Comparison of ENCODE assay signal across 8 mouse cellular contexts in the genomic region with DNA sequence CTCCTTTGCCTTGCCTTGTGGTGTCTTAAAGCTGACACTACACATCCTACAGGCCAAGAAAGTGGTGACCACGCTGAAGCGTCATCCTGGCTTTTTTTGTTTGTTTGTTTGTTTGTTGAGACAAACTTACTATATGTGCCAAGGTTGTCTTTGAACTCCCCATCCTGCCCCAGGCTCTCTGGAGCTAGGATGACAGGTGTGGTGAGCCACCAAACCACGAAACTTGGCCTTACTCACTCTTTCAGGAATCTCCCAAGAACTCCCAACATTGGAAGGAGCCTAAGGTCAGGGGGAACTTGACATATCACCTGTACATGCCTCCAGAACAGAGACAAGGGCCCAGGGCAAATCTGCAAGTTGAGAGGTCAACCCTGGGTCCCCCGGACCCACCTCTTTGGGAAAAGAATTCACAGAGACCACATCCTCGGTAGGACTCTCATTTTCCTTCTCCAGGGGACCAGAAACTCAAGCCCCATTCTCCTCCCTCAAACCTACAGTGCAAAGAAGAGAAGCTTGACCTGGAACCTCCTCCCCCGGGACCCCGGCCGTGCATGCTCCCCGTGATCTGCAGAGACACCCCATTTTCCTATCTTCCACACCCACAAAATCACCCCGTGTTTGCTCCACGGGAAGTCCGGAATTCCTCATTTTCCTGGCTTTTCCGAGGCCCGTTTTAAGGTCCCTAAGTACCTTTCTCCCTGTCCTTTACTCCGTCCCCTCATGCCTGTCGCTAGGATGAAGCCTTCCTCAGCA. TPM values are rescaled to one million over a fixed set of nuclear protein-coding genes. Genes with fewer than 3 reads are reported as not detected.
DNase-seq lines count a peak whose midpoint lies in the region; ATAC-seq and TF ChIP-seq lines count a peak whose summit lies in the region.

No protein-coding gene starts in this region.

- H3K79me2 ChIP-seq in C2C12 (ENCODE audit: control insufficient read depth, insufficient read depth): no peaks in the 10 kb centered on the region

- no peaks in the 10 kb centered on the region for H3K9me3 ChIP-seq in forebrain, embryonic 13.5 days (replicated peaks)
- no peaks in the 10 kb centered on the region for H3K9me3 ChIP-seq in liver, embryonic 13.5 days (replicated peaks)

- no peak overlapping the region for H3ac ChIP-seq in C2C12 (ENCODE audit: control insufficient read depth, insufficient read length, low read depth)

- no peaks in the 10 kb centered on the region for H3K27me3 ChIP-seq in C2C12 (ENCODE audit: control insufficient read depth, insufficient read depth, insufficient read length)
- H3K27me3 ChIP-seq in forebrain, embryonic 13.5 days: 0 out of 2 replicates have a peak, but pooled peaks cover 6% of the 10 kb centered on the region
- peaks cover 21% of the 10 kb centered on the region; the same call in 1 of the 2 replicates for H3K27me3 ChIP-seq in liver, embryonic 13.5 days

- no peaks in the 10 kb centered on the region for H3K79me3 ChIP-seq in C2C12 (ENCODE audit: low read depth)

- WGBS in forebrain, embryonic 13.5 days: 32% methylated on average over 16 of the region's 16 CpGs
- 39% methylated on average over 16 of the region's 16 CpGs for WGBS in liver, embryonic 13.5 days (ENCODE audit: insufficient replicate concordance)

- peaks cover 37% of the 10 kb centered on the region for H3K4me1 ChIP-seq in forebrain, embryonic 13.5 days
- peaks cover 23% of the 10 kb centered on the region for H3K4me1 ChIP-seq in liver, embryonic 13.5 days (replicated peaks)

- H3K4me3 ChIP-seq in gastrocnemius, adult 2 months: peak overlapping the region; percentile 73
- H3K4me3 ChIP-seq in C2C12 (ENCODE audit: insufficient read depth, poor library complexity, severe bottlenecking): no peak overlapping the region
- peak overlapping the region; percentile 48 for H3K4me3 ChIP-seq in forebrain, embryonic 13.5 days
- peak overlapping the region; percentile 47 for H3K4me3 ChIP-seq in liver, embryonic 13.5 days (replicated peaks)

- DNase-seq in gastrocnemius, adult 2 months: no peak
- DNase-seq in gastrocnemius, postnatal 4 days (ENCODE audit: low spot score in 2 of 2): no peak
- no peak for DNase-seq in liver, embryonic 13.5 days
- DNase-seq in retina, embryonic 14.5 days (ENCODE audit: low spot score): no peak
- no peak for DNase-seq in urinary bladder, postnatal 36 days (ENCODE audit: low spot score in 2 of 2)

- ATAC-seq in forebrain, embryonic 13.5 days: no peak
- no peak for ATAC-seq in liver, embryonic 13.5 days (ENCODE audit: low read depth)
- no peak for ATAC-seq in erythroid progenitor cell, adult 5-6 weeks (replicated peaks; ENCODE audit: low FRiP score, poor library complexity, severe bottlenecking)

- no peaks in the 10 kb centered on the region for H3K36me3 ChIP-seq in C2C12 (ENCODE audit: control insufficient read depth, insufficient read depth)
- H3K36me3 ChIP-seq in forebrain, embryonic 13.5 days (ENCODE audit: poor library complexity, severe bottlenecking): no peaks in the 10 kb centered on the region
- H3K36me3 ChIP-seq in liver, embryonic 13.5 days: no peaks in the 10 kb centered on the region

- H3K9ac ChIP-seq in forebrain, embryonic 13.5 days: peak overlapping the region; percentile 81
- peak overlapping the region; percentile 55 for H3K9ac ChIP-seq in liver, embryonic 13.5 days

- TF ChIP-seq CTCF in gastrocnemius, adult 2 months (IDR thresholded peaks at IDR 0.05): no peak
- no peak for TF ChIP-seq CTCF in C2C12 (IDR thresholded peaks at IDR 0.05; ENCODE audit: control insufficient read depth, insufficient read depth, insufficient read length)

- intact Hi-C loops in gastrocnemius, adult 2 months (cut with DNase I): loop anchor here (2.0 kb wide), 1 partner anchor 40 kb away; no protein-coding TSS in a partner anchor

- peak overlapping the region; percentile 87 for H3K4me2 ChIP-seq in forebrain, embryonic 13.5 days
- H3K4me2 ChIP-seq in liver, embryonic 13.5 days: peak overlapping the region; percentile 69

- peak overlapping the region; percentile 90 for H3K27ac ChIP-seq in gastrocnemius, adult 2 months
- H3K27ac ChIP-seq in forebrain, embryonic 13.5 days: peak overlapping the region; percentile 86
- H3K27ac ChIP-seq in liver, embryonic 13.5 days: no peak overlapping the region

TF ChIP-seq in C2C12, 6 proteins besides CTCF, POLR2A, EP300 and RAD21:
- TF ChIP-seq MYOG (IDR thresholded peaks at IDR 0.05; ENCODE audit: control insufficient read depth, extremely low read depth, insufficient read length) (no peak), MYOD1 (IDR thresholded peaks at IDR 0.05; ENCODE audit: control insufficient read depth, insufficient read length, low read depth) (peak; percentile 13)

RNA-seq across cellular contexts. Expression of gene Mamstr, which starts 2.9 kb away (rescaled TPM):
- 10 to 100 TPM; 18.7 to 44.9 TPM for total RNA-seq in gastrocnemius, adult 2 months (2021)
- total RNA-seq in gastrocnemius, postnatal 4 days (2021): 100 to 1,000 TPM; 170 to 187 TPM
- 0.48 TPM for polyA plus RNA-seq in C2C12 (2012; fragmentation: generic; extraction: Trizol)
- 1.8 and 3.8 TPM in 2 replicates for polyA plus RNA-seq in forebrain, embryonic 13.5 days (2015; fragmentation: Nextera tagmentation; extraction: Ambion mirVana)
- 0.46 and 0.51 TPM in 2 replicates for polyA plus RNA-seq in liver, embryonic 13.5 days (2015; fragmentation: Nextera tagmentation; extraction: Ambion mirVana)
- total RNA-seq in erythroid progenitor cell, adult 5-6 weeks (2015; ENCODE audit: low replicate concordance): not detected in 2 replicates
- not detected in 2 replicates for total RNA-seq in erythroid progenitor cell, adult 5-6 weeks (2017; ENCODE audit: low replicate concordance)

RNA-seq across cellular contexts. Expression of gene Rasip1, which starts 15.4 kb away (rescaled TPM):
- total RNA-seq in gastrocnemius, adult 2 months (2021): 1 to 10 TPM; 5.7 to 8.0 TPM
- total RNA-seq in gastrocnemius, postnatal 4 days (2021): 10 to 100 TPM; 23.0 to 25.6 TPM
- polyA plus RNA-seq in C2C12 (2012; fragmentation: generic; extraction: Trizol): not detected
- polyA plus RNA-seq in forebrain, embryonic 13.5 days (2015; fragmentation: Nextera tagmentation; extraction: Ambion mirVana): 5.7 TPM in 2 replicates
- 2.4 and 2.5 TPM in 2 replicates for polyA plus RNA-seq in liver, embryonic 13.5 days (2015; fragmentation: Nextera tagmentation; extraction: Ambion mirVana)
- total RNA-seq in erythroid progenitor cell, adult 5-6 weeks (2015; ENCODE audit: low replicate concordance): not detected in 2 replicates
- total RNA-seq in erythroid progenitor cell, adult 5-6 weeks (2017; ENCODE audit: low replicate concordance): not detected in 2 replicates

RNA-seq across cellular contexts. Expression of gene Izumo1, which starts 21.1 kb away (rescaled TPM):
- under 1 TPM in 1 of 2 experiments, not detected in 1; 0.20 TPM for total RNA-seq in gastrocnemius, adult 2 months (2021)
- total RNA-seq in gastrocnemius, postnatal 4 days (2021): under 1 TPM; 0.34 to 0.36 TPM
- not detected for polyA plus RNA-seq in C2C12 (2012; fragmentation: generic; extraction: Trizol)
- polyA plus RNA-seq in forebrain, embryonic 13.5 days (2015; fragmentation: Nextera tagmentation; extraction: Ambion mirVana): 0.10 TPM in 1 of 2 replicates, not detected in the other
- polyA plus RNA-seq in liver, embryonic 13.5 days (2015; fragmentation: Nextera tagmentation; extraction: Ambion mirVana): 0.10 TPM in 1 of 2 replicates, not detected in the other
- not detected in 2 replicates for total RNA-seq in erythroid progenitor cell, adult 5-6 weeks (2015; ENCODE audit: low replicate concordance)
- not detected in 2 replicates for total RNA-seq in erythroid progenitor cell, adult 5-6 weeks (2017; ENCODE audit: low replicate concordance)

RNA-seq across cellular contexts. Expression of gene Fut2, which starts 23.5 kb away (rescaled TPM):
- total RNA-seq in gastrocnemius, adult 2 months (2021): under 1 TPM; 0.14 to 0.28 TPM
- total RNA-seq in gastrocnemius, postnatal 4 days (2021): not detected
- 0.01 TPM for polyA plus RNA-seq in C2C12 (2012; fragmentation: generic; extraction: Trizol)
- 0.25 TPM in 1 of 2 replicates, not detected in the other for polyA plus RNA-seq in forebrain, embryonic 13.5 days (2015; fragmentation: Nextera tagmentation; extraction: Ambion mirVana)
- polyA plus RNA-seq in liver, embryonic 13.5 days (2015; fragmentation: Nextera tagmentation; extraction: Ambion mirVana): 0.05 and 0.06 TPM in 2 replicates
- total RNA-seq in erythroid progenitor cell, adult 5-6 weeks (2015; ENCODE audit: low replicate concordance): not detected in 2 replicates
- not detected in 2 replicates for total RNA-seq in erythroid progenitor cell, adult 5-6 weeks (2017; ENCODE audit: low replicate concordance)

RNA-seq across cellular contexts. Expression of gene Fut1, which starts 25.6 kb away (rescaled TPM):
- not detected for total RNA-seq in gastrocnemius, adult 2 months (2021)
- total RNA-seq in gastrocnemius, postnatal 4 days (2021): not detected
- 0.04 TPM for polyA plus RNA-seq in C2C12 (2012; fragmentation: generic; extraction: Trizol)
- not detected in 2 replicates for polyA plus RNA-seq in forebrain, embryonic 13.5 days (2015; fragmentation: Nextera tagmentation; extraction: Ambion mirVana)
- not detected in 2 replicates for polyA plus RNA-seq in liver, embryonic 13.5 days (2015; fragmentation: Nextera tagmentation; extraction: Ambion mirVana)
- not detected in 2 replicates for total RNA-seq in erythroid progenitor cell, adult 5-6 weeks (2015; ENCODE audit: low replicate concordance)
- not detected in 2 replicates for total RNA-seq in erythroid progenitor cell, adult 5-6 weeks (2017; ENCODE audit: low replicate concordance)

Comparison
In these comparisons a context has a peak if more than half of its experiments do, and no peak if none do; other contexts are left out.
1. RNA of gene Mamstr, which starts 2.9 kb away (total RNA-seq): 170 to 187 TPM in gastrocnemius, postnatal 4 days and 18.7 to 44.9 TPM in gastrocnemius, adult 2 months; not detected in erythroid progenitor cell, adult 5-6 weeks; every median in the first group is over 10 times any median in the second.
2. RNA of gene Rasip1, which starts 15.4 kb away (total RNA-seq): 23.0 to 25.6 TPM in gastrocnemius, postnatal 4 days and 5.7 to 8.0 TPM in gastrocnemius, adult 2 months; not detected in erythroid progenitor cell, adult 5-6 weeks; every median in the first group is over 4 times any median in the second.